Mouse (Mus musculus): ENCODE results near the gene Ccdc57. TPM values are rescaled to one million over a fixed set of nuclear protein-coding genes. Genes with fewer than 3 reads are reported as not detected.
A peak's percentile ranks its signal among the peaks of the same experiment; 100 is the strongest.

Ccdc57 gene
- polyA plus RNA-seq, 2 experiments, result 1.3 to 1.4 TPM

- H3K9me3 ChIP-seq (ENCODE audit: control insufficient read depth, low read length), result no peaks in the 10 kb centered on the region
- H3K4me2 ChIP-seq (ENCODE audit: low read depth), result no peak overlapping the region
- peaks cover 20% of the 10 kb centered on the region for H3K36me3 ChIP-seq (replicated peaks; ENCODE audit: control insufficient read depth, insufficient read depth, low read depth)
- H3K9ac ChIP-seq (replicated peaks), result no peak overlapping the region
- H3K27ac ChIP-seq, result no peak overlapping the region
- DNase-seq (ENCODE audit: low read depth in 3 of 3, low spot score in 3 of 3) (no peak), ATAC-seq (ENCODE audit: insufficient read depth) (no peak)
- no peaks in the 10 kb centered on the region for H3K27me3 ChIP-seq (ENCODE audit: control insufficient read depth, insufficient read depth, low read length)
- TF ChIP-seq EP300 (IDR thresholded peaks at IDR 0.05; ENCODE audit: low read depth) (no peak), CTCF (IDR thresholded peaks at IDR 0.05; ENCODE audit: low read depth) (no peak)
- 69% methylated on average over 5 of the region's 5 CpGs for WGBS (ENCODE audit: insufficient replicate concordance)
- H3K4me3 ChIP-seq (ENCODE audit: insufficient read depth in 1 of 2, low read depth in 2 of 2, low read length in 2 of 2), result no peak overlapping the region
- H3K4me1 ChIP-seq (replicated peaks; ENCODE audit: control insufficient read depth in 2 of 2, insufficient read depth in 2 of 2, low read length in 1 of 2), result peaks cover 26 to 31% of the 10 kb centered on the region in 2 experiments
These were observed 22.3 kb upstream of the Ccdc57 start for GRCm38 (mm10) chr11:120954936-120955335.

- H3K9ac ChIP-seq (replicated peaks), result peak overlapping the region; percentile 68
- 56% methylated on average over 9 of the region's 9 CpGs for WGBS (ENCODE audit: insufficient replicate concordance)
- H3K27me3 ChIP-seq (ENCODE audit: control insufficient read depth, insufficient read depth, low read length), result no peaks in the 10 kb centered on the region; the same call in 1 of the 2 replicates
- H3K4me2 ChIP-seq (ENCODE audit: low read depth), result peak overlapping the region; percentile 83
- peak in 2 of 3 experiments; percentile 59 to 62 for DNase-seq (ENCODE audit: low read depth in 3 of 3, low spot score in 3 of 3)
- H3K27ac ChIP-seq, result peak overlapping the region; percentile 91
- ATAC-seq (ENCODE audit: insufficient read depth), result peak; percentile 45
- H3K36me3 ChIP-seq (replicated peaks; ENCODE audit: control insufficient read depth, insufficient read depth, low read depth), result peaks cover 7% of the 10 kb centered on the region
- H3K4me3 ChIP-seq (ENCODE audit: insufficient read depth in 1 of 2, low read depth in 2 of 2, low read length in 2 of 2), result peak overlapping the region; percentile 52 to 71; a peak in 3 of 4 replicates
- TF ChIP-seq CTCF (IDR thresholded peaks at IDR 0.05; ENCODE audit: low read depth) (0 out of 2 replicates have a peak, but pooled peaks have one; percentile 2), EP300 (IDR thresholded peaks at IDR 0.05; ENCODE audit: low read depth) (peak; percentile 52)
- H3K4me1 ChIP-seq (replicated peaks; ENCODE audit: control insufficient read depth in 2 of 2, insufficient read depth in 2 of 2, low read length in 1 of 2), result peaks cover 31 to 39% of the 10 kb centered on the region in 2 experiments
- no peaks in the 10 kb centered on the region for H3K9me3 ChIP-seq (ENCODE audit: control insufficient read depth, low read length)
These were observed 19.4 kb upstream of the Ccdc57 start for GRCm38 (mm10) chr11:120951731-120952730.

DNA sequence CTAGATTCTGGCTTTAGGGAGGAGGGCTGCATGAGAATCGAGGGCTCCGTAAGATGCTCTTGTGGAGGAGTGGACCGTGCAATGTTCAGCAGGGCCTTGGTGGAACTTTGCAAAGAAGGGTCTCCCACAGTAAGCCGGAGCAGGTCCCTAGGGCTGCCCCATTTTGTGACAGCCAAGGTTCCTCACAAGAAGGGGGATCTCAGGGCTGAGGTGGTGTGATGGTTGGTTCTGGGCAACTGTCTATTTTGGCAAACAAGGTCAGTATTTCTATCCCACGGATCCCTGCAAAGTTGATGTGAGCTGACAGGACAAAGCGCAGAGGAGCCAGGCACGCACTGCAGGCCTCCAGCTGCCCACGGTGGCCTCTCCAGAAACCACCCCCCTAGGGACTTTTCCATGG, 18.6 kb upstream of the Ccdc57 start:
- H3K4me2 ChIP-seq (ENCODE audit: low read depth), result peak overlapping the region; percentile 83
- DNase-seq (ENCODE audit: low read depth in 3 of 3, low spot score in 3 of 3) (no peak), ATAC-seq (ENCODE audit: insufficient read depth) (no peak)
- TF ChIP-seq CTCF (IDR thresholded peaks at IDR 0.05; ENCODE audit: low read depth) (no peak), EP300 (IDR thresholded peaks at IDR 0.05; ENCODE audit: low read depth) (no peak)
- peak overlapping the region; percentile 91 for H3K27ac ChIP-seq
- peaks cover 31 to 39% of the 10 kb centered on the region in 2 experiments for H3K4me1 ChIP-seq (replicated peaks; ENCODE audit: control insufficient read depth in 2 of 2, insufficient read depth in 2 of 2, low read length in 1 of 2)
- no peaks in the 10 kb centered on the region for H3K9me3 ChIP-seq (ENCODE audit: control insufficient read depth, low read length)
- H3K9ac ChIP-seq (replicated peaks), result peak overlapping the region; percentile 68
- 39% methylated on average over 8 of the region's 8 CpGs for WGBS (ENCODE audit: insufficient replicate concordance)
- no peaks in the 10 kb centered on the region; the same call in 1 of the 2 replicates for H3K36me3 ChIP-seq (replicated peaks; ENCODE audit: control insufficient read depth, insufficient read depth, low read depth)
- no peaks in the 10 kb centered on the region; the same call in none of the 2 replicates for H3K27me3 ChIP-seq (ENCODE audit: control insufficient read depth, insufficient read depth, low read length)
- peak overlapping the region; percentile 52 to 71 for H3K4me3 ChIP-seq (ENCODE audit: insufficient read depth in 1 of 2, low read depth in 2 of 2, low read length in 2 of 2)

- Histone ChIP-seq H3K36me3 (replicated peaks; ENCODE audit: control insufficient read depth, insufficient read depth, low read depth) (no peaks in the 10 kb centered on the region), H3K4me2 (ENCODE audit: low read depth) (peak overlapping the region; percentile 83), H3K4me3 (ENCODE audit: insufficient read depth in 1 of 2, low read depth in 2 of 2, low read length in 2 of 2) (peak overlapping the region; percentile 67 to 71), H3K9me3 (ENCODE audit: control insufficient read depth, low read length) (no peaks in the 10 kb centered on the region), H3K27ac (peak overlapping the region; percentile 91), H3K27me3 (ENCODE audit: control insufficient read depth, insufficient read depth, low read length) (no peaks in the 10 kb centered on the region; the same call in none of the 2 replicates), H3K4me1 (replicated peaks; ENCODE audit: control insufficient read depth in 2 of 2, insufficient read depth in 2 of 2, low read length in 1 of 2) (peaks cover 31 to 39% of the 10 kb centered on the region in 2 experiments), H3K9ac (replicated peaks) (peak overlapping the region; percentile 83)
- 4% methylated on average over 39 of the region's 39 CpGs for WGBS (ENCODE audit: insufficient replicate concordance)
- ATAC-seq (ENCODE audit: insufficient read depth) (peak; percentile 86), DNase-seq (ENCODE audit: low read depth in 3 of 3, low spot score in 3 of 3) (peak; percentile 97 to 98 (median 97))
- TF ChIP-seq EP300 (IDR thresholded peaks at IDR 0.05; ENCODE audit: low read depth) (peak; percentile 79), CTCF (IDR thresholded peaks at IDR 0.05; ENCODE audit: low read depth) (peak; percentile 53)
These were observed 17.9 kb upstream of the Ccdc57 start for GRCm38 (mm10) chr11:120950281-120951202.
